Mouse (Mus musculus) cerebellum, adult 9-10 months (tissue): ENCODE data around the gene Gm49450.

Source experiments
- DNase-seq: peaks from one replicate; pipeline ENCODE4 v3.0.0; 2022

Gm49450 gene

DNA sequence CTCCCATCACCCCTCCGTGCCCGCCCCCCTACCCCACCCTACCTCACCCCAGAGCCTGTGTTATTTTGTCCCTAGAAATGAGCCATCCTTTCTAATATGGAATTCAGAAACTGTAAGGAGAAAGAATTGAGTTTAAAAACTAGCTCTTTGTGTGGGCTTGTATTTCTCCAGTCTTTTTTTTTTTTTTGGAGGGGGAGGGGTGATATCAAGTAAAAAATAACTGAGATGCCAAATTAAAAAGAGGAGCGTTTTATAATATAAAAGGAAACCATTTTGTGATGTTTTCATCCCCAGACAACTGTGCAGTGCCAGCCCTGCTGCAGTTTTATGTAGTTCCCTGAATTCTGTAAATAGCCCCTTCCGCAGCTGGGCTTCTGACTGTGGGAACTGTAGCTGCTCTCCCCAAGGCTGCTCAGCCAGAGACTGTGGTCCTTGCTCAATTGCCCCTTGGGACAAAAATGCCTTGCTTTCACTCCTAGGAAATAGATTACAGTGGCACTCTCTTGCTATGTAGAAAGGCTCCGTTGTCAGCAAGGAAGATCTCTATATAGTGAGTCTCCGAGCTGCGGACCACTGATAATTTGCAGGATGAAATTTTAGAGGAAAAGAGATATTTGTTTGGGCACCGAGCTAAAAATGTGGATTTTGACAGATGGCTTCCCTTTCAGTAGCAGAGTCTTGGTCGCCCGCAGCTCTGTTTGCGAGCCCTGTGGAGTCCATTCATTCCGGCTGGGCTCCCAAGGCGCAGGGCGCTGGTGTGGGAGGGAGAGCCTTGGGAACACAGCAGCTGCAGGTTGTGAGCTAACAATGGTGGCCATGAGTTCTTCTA is 1.3 kb upstream of the Gm49450 start:
- peak; percentile 72 for DNase-seq

DNA sequence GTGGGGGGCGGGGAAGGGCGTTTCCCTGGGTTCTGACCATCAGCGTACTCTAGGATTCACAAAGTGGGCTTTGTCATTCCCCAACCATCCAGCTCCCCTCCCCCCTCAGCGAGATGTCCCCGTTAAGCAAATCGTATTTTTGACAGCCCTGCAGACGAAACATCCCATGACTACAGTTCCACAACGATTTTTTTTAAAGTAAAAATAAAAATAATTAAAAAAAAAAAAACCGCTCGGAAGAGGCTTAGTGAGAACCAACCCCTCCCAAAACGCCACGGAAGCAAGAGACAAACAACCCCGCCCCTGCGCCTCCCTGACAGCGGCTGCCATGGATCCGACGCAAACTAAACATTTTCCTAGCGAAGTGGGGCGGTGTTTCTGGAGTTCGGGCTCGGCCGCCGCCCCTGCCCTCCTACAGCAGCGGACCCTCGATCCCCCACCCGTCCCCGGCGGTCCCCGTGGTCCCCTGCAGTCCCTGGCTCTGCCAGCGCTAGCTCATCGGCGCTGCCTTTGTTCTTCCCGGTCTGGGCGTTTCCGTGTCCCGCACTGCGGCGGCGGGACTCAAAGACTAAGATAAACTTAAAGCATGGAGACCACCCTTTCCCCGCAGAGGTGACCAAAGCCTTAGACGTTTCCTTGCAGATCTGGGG is 475 bp downstream of the Gm49450 start:
- no peak for DNase-seq

DNA sequence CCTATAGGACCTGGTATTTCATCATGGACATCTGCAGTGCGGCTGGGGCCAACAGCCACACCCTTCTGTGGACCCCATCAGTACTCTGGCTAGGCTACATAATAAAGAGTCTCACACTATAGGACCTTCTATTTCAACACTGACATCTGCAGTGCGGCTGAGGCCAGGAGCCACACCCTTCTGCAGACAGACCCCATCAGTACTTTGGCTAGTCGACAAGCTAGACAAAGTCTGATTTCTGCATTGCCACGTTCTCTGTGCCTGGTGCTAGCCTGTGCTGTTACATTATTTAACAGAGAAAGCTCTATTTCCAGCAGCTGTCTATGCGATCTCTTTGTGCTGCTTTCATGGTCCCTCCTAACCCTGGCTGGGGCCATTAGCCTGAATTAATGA is 1.3 kb downstream of the Gm49450 start:
- DNase-seq = no peak

DNA sequence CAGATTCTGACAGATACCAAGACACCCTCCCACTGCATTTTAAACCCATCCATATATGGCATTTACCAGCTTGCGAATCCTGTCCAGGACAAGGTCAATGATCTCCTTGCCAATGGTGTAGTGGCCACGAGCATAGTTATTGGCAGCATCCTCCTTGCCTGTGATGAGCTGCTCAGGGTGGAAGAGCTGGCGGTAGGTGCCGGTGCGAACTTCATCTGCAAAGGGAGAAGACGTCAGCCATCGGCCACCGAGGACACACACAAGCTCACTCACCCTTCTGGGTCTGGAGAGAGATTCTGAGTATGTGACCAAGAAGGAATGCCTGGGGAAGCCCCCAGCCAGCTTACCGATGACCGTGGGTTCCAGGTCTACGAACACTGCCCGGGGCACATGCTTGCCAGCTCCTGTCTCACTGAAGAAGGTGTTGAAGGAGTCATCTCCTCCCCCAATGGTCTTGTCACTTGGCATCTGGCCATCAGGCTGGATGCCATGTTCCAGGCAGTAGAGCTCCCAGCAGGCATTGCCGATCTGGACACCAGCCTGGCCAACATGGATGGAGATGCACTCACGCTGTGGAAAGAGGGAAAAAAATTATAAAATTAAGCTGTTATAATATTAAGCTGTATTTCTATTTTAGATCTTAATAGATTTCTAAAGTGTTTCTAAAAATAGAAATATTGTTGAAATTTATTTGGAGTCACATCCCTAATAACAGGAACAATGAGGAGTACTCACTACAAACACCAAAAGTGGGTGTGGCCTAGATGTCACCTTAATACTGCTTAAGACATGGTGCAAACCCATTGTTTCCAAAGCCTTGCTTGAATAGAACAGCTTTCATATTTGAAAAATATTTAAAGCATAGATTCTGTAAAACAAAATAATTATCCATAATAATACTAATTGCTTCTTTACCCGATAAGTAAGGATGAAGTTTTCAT is 2.0 kb downstream of the Gm49450 start:
- peak; percentile 71 for DNase-seq

DNA sequence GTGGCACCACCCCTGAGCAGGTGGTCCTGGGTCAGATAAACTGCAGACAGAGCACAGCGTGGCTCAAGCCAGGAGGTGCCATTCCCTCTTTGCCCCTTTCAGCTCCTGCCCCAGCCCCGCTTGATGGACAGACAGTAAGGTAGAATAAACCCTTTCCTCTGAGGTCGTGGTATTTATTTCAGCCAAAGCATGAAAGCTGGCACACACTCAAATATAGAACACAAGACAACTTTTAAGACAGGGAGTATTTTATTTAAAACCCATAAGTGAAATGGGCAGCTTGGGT is 3.8 kb downstream of the Gm49450 start:
- no peak for DNase-seq

DNA sequence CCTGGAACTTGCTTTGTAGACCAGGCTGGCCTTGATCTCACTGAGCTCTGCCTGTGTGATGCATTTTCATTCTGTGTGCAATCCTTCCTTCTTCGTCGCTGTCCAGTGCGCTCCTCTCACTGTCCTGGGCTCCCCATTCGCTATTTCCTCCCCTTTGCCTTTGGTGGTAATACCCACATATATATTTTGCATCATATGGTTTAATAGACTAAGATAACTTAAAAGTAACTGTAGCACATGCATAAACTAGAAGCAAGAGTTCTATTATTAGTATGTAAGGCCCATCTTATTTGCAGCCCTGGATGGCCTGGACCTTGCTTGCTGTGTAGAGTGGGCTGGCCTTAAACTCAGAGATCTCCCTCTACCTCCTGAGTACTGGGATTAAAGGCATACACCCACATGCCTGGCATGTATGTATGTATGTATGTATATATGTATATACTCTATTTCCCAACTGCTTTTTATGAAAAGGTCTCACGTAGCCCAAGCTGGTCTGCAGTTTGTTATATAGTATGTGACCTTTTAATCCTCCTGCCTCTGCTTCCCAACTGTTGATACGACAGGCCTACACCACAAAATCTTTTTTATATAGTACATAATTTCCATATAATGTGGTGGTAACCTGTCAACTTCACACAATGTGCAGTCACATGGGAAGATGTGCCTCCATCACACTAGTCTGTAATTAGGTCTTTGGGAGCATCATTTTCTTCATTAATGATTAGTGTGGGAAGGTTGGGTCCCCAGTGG is 4.3 kb downstream of the Gm49450 start:
- no peak for DNase-seq

DNA sequence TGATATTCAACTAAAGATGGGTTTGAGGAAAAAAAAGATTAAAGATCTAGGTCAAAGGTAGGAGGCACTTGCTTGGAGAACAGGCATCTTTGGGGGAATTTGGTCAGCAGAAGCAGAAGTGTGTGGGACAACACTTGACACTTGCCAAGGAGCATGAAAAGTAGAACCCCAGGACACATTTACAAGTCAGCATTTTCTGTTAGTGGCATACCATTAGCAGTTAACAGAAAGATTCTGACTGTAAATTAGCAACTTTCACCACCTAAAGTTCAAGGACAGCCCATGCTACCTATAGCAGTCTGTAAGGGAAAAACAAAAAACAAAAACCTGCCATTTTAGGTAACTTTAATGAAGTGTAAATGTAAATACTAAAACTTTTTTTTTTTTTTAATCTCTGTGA is 5.0 kb downstream of the Gm49450 start:
- DNase-seq = no peak

DNA sequence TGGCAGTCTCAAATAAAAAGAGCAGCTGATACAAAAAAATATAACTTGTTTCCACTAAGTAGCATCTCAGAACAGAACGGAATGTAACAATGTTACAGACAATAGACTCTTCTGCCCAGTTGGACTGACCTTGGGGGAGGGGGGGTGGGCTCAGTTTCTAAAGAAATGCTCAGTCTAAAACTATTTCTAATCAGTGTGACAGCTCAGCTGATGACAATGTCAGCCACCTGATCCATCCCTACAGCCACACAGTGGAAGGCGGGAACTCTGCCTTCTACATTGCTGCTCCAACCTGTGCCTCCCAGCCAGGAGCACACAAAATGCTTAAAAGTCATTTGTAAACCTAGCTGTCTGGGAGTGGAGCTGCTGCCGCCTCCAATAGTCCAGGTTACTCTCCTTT is 5.5 kb downstream of the Gm49450 start:
- DNase-seq = no peak

DNA sequence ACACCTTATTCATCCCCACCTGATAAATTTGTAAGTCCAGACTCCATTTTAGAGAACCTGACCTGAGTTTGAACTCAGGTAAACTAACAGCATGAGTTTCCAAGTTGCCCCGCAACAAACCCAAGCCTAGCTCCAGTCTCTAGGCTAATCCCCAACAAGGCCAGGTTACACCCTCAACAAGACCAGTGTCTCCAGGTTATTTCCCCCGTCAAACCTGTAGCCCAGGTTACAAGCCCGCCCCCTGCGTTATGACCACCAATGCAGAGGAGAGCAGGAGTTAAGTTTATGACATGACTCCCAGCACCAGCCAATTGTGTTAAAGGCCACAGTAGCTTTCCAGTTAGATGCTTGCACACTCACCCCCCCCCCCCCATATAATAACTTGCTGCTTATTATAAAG is 10.2 kb downstream of the Gm49450 start:
- no peak for DNase-seq

DNA sequence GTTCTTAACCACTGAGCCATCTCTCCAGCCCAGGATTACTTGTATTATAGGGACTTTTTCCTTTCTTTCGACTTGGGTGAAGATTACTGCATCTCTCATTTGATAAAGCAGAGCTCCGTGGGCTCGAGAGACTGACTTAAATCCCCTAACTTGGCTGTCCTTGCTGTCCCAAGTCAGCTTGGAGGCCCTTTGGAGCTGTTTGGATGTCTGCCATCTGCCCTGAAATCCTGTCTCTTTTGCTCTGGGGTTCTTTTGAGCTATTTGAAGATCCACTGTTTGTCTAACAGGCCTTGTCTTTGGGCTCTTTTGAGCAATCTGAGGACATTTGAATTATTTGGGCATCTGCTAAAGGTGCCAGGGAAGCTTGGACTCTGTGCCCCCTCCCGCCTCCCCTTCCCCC is 11.3 kb downstream of the Gm49450 start:
- DNase-seq = no peak

DNA sequence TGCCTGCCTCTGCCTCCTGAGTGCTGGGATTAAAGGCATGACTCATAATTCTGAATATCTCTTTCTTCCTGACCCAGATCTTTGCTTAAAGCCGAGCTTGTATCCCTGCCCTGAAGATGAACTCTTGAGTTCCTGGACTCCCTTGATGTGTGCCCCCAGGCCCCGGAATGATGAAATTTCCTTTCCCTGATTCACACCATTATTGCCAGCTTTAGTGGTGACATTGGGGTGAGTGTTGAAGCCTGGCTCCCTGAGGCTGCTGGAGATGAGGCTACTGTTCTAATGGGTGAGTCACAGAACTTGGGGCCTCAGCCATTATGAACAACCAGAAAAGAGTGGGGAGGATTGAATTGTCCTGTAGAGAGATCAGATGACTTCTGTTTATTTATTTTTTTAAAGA is 11.8 kb downstream of the Gm49450 start:
- DNase-seq = no peak

DNA sequence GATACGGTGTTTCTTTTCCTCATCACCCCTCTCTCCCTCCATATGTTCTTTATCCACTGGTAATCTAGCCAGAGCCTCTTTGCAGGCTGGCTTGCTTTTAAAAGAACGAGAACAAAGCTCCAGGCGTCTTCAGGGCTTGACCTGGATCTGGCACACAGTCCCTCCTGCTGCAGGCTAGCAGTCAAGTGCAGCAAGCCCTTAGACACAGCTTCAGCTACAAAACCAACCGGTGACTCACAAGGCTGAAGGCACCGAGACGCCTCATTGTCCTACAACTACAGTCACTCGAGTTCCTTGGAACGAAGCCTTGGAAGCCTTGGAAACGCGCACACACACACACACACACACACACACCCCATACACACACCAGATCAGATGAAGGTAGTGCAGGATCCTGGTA is 12.5 kb downstream of the Gm49450 start:
- peak; percentile 64 for DNase-seq

DNA sequence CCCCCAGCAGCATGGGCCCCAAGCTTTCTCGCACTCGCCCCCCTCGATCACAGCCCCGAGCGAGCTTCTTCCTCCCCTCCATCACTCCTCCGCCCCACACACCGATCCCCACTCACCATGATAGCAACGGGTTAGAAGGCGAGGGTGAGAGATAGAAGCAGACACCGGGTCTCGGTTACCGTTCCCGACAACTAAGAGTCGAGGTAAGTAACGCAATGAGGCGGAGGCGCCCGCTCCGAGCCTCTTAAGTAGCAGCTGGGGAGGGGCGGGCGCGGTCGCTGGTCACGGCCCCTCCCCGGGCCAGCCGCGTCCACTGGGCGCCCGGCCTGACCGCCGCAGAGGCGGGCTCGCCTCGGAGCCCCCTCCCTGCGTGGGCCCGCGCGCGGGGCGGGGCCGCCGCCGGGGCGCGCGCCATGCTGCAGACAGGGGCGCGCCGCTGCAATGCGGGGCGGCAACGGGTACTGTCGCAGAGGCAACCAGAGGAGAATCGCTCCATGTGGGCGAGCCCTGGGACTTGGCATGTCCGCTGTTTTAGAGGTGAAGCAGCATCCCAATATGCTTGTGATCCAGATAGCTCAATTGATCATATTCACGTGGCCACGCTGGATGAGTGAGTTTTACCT is 19.0 kb downstream of the Gm49450 start, which contains the start of gene Tuba1b:
Gene Tuba1b (minus strand): TSS at position 349 of the 623 bp plus-strand sequence.
- peak; percentile 94 for DNase-seq

DNA sequence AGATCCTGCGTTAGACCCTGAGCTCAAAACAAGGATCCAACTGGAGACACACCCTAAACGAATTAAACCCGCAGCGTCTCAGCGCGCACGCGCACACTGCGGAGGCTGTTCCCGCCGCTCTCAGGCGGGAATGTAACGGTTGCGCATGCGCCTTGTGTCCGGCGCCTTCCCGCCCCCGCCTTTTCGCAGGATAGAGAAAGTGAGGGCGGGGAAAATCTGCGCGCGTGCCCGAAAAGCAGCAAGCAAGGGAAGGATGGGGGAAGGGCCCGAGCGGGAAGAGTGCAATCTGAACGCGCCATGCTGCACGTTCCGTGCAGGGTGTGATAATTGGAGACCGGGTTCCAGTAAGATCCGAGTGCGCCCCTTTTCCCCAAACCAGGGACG is 19.5 kb downstream of the Gm49450 start:
- peak; percentile 97 for DNase-seq

DNA sequence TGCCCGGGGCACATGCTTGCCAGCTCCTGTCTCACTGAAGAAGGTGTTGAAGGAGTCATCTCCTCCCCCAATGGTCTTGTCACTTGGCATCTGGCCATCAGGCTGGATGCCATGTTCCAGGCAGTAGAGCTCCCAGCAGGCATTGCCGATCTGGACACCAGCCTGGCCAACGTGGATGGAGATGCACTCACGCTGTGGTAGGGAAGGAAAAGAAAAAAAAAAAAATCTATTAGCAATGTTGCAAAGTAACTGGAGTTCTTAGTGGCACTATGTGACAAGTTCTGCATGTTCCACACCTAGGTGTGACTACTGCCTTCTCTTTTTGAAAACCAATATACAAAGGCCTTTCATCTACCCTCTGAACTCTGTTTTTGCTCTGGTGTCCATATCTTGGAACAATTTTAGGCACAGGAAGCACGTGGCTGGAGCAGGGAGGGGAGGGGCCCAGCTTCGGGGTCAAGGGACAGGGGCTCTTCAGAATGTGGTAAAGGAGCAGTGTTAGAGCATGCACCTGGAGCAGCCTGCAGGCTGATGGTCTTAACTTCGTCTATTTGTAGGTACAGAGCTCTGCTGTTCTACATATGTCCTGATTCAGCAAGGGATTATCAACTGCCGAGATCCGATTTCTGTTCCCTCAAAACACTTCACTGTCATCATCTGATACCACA is 20.2 kb downstream of the Gm49450 start:
- DNase-seq = peak; percentile 74

DNA sequence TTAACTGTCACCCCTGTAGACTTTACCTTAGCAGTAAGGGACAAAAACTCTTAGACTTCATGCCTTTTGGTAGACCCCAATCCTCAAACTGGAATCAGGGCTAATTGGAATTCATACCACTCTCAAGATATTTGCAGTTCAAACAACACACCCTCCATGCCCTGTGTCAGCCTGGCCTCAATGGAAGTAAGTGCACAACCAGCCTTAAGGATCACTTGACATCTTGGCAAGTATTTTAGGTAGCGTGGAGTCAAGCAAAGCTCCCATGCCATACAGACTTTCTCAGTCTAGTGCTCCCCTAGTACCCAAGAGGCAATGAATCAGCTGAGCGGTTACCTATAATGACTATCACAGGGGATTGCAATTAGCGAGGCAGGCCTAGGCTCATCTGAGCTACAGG is 22.4 kb downstream of the Gm49450 start:
- no peak for DNase-seq

DNA sequence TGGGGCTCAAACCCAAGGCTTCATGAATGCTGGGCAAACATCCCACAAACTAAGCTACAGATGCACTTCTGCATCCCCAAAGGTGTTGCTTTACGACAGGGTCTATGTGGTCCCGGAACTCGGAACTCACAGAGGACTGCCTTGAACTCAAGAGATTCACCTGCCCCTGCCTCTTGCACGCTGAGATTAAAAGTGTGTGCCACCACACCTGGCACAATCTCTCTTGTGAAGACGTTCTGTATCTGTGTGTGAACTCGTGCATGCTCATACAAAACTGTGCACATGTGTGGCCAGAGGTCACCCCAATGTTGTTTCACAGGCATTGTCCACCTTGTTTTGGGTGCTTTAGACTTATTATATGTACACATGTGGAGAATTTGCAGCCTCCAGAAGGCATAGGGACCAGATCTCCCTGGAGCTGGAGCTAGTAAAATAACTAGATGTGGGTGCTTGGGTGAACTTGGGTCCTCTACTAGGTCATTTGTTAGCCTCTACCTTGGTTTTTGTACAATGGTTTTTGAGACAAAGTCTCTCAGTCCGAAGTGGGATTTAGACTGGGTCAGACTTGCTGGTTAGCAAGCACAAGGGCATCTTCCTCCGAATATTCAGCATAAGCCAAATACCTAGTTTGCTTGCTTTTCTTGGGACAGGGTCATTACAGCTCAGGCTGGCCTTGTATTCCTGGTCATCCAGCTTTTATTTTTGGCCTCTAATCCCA is 23.2 kb downstream of the Gm49450 start:
- DNase-seq = no peak

DNA sequence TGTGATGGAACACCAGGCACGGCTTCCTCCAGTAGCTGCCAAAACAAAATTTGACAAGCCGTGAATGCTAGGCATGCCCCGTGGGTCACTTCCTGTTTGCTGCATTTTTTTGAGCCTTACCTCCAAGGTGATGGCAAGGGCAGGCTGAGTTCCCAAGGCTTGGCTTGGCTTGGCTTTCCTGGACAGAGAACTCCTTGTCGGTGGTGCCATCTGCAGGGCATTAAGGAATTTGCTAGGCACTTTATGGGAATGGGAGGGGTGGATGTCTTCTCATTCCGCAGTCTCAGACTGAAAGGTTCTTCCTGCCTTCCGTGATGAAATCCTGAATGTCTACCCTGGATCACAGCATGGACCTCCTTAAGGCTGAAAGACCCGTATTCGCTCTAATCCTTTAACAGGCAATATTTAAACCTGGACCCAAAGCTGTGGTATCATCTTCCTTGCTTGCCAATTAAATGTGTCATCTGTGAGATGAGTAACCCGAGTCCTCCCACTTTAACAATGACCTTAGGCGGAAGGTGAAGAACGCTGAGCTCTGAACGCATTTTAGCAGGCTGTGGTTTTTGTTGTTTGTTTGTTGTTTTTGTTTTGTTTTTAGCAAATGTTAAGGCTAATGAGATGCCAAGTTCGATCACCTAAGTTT is 24.6 kb downstream of the Gm49450 start:
- peak; percentile 89 for DNase-seq

DNA sequence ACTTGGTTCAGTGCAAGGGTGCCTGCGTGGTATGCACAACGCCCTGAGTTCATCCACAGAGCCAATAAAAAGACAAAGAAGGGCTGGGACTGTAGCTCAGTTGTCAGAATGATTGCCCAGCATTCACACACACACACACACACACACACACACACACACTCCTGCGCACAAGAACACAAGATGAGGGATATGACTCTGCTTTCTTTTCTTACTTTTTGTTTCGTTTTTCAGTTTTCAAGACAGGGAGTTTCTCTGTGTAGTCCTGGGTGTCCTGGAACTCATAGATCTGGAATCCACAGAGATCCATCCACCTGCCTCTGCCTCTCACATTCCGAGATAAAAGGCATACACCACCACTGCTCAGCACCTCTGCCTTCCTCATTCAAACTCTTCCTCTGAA is 25.8 kb downstream of the Gm49450 start:
- no peak for DNase-seq

DNA sequence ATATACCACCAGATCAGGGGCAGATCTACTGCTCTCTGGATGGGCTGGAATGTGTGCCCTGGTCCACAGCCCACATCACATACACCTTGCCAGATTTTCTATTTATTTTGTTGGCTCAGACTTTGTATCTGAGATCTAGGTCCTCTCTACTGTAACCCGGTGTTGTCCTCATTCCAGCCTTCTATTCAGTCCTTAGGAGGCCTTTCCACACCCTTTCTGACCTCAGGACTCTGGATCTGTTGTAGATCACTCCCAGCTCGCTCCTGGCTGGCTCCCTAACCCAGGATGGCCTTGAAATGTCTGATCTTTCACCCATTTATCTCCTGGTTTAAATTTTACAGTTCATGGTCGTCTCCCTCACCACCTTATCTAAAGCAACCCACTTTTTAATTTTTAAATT is 28.7 kb downstream of the Gm49450 start:
- DNase-seq = no peak
